Mouse (Mus musculus) myocyte (in vitro differentiated cells): ENCODE measurements around the gene Izumo1. TPM values are rescaled to one million over a fixed set of nuclear protein-coding genes. Genes with fewer than 3 reads are reported as not detected.

ENCODE experiments used
- H3K27me3 ChIP-seq: one replicate; pipeline ENCODE4 v1.6.1; 2011; ENCODE audit not compliant: control insufficient read depth, insufficient read depth, insufficient read length
- H3K36me3 ChIP-seq: one replicate; pipeline ENCODE4 v1.6.1; 2011; ENCODE audit not compliant: control insufficient read depth, insufficient read depth
- H3K4me2 ChIP-seq: one replicate; pipeline ENCODE4 v1.6.1; 2011; ENCODE audit warnings: low read depth, control low read depth
- H3K4me3 ChIP-seq: one replicate; pipeline ENCODE4 v1.5.1; 2011; ENCODE audit warnings: mild to moderate bottlenecking, control low read depth, moderate library complexity
- H3K79me2 ChIP-seq: one replicate; pipeline ENCODE4 v1.6.1; 2011; ENCODE audit not compliant: control insufficient read depth, insufficient read depth
- H3ac ChIP-seq: one replicate; pipeline ENCODE4 v1.6.1; 2011; ENCODE audit not compliant: control insufficient read depth, insufficient read length
- CEBPB ChIP-seq: IDR thresholded peaks from 2 replicates; pipeline ENCODE4 v1.6.1; 2011; ENCODE audit warnings: mild to moderate bottlenecking, moderate library complexity; ENCODE audit not compliant: poor library complexity, insufficient read depth, severe bottlenecking
- E2F4 ChIP-seq: IDR thresholded peaks from one replicate; pipeline ENCODE4 v1.6.1; 2011; ENCODE audit warnings: mild to moderate bottlenecking, control low read depth, moderate library complexity; ENCODE audit not compliant: insufficient read depth
- MAX ChIP-seq: IDR thresholded peaks from one replicate; pipeline ENCODE4 v1.6.1; 2011; ENCODE audit warnings: low read depth, mild to moderate bottlenecking, control low read depth
- MYOD1 ChIP-seq, 3 experiments: IDR thresholded peaks; one replicate each; pipeline ENCODE4 v1.6.1; 2011; ENCODE audit warnings: control low read depth in 2 of 3, low read depth in 2 of 3, mild to moderate bottlenecking in 2 of 3, moderate library complexity in 1 of 3; ENCODE audit not compliant: insufficient read length in 2 of 3, control insufficient read depth in 1 of 3
- MYOG ChIP-seq, 3 experiments: IDR thresholded peaks; one replicate each; pipeline ENCODE4 v1.6.1; 2011; ENCODE audit warnings: control low read depth in 2 of 3, low read depth in 2 of 3, mild to moderate bottlenecking in 2 of 3; ENCODE audit not compliant: insufficient read length in 2 of 3, control insufficient read depth in 1 of 3, insufficient read depth in 1 of 3
- POLR2A ChIP-seq: IDR thresholded peaks from one replicate; pipeline ENCODE4 v1.6.1; 2011; ENCODE audit warnings: low read depth, mild to moderate bottlenecking, control low read depth, moderate library complexity; ENCODE audit not compliant: insufficient read length
- POLR2AphosphoS2 ChIP-seq: IDR thresholded peaks from one replicate; pipeline ENCODE4 v1.6.1; 2011; ENCODE audit warnings: low read depth, control low read depth; ENCODE audit not compliant: insufficient read length
- REST ChIP-seq: IDR thresholded peaks from one replicate; pipeline ENCODE4 v1.6.1; 2011; ENCODE audit warnings: mild to moderate bottlenecking, control low read depth, moderate library complexity; ENCODE audit not compliant: insufficient read depth, insufficient read length
- SRF ChIP-seq: IDR thresholded peaks from one replicate; pipeline ENCODE4 v1.6.1; 2011; ENCODE audit warnings: low read depth; ENCODE audit not compliant: control insufficient read depth, insufficient read length
- TCF12 ChIP-seq: IDR thresholded peaks from one replicate; pipeline ENCODE4 v1.6.1; 2011; ENCODE audit warnings: mild to moderate bottlenecking, control low read depth; ENCODE audit not compliant: poor library complexity, insufficient read depth, severe bottlenecking
- TCF3 ChIP-seq: IDR thresholded peaks from one replicate; pipeline ENCODE4 v1.6.1; 2011; ENCODE audit warnings: low read depth, control low read depth; ENCODE audit not compliant: insufficient read length
- USF1 ChIP-seq: IDR thresholded peaks from one replicate; pipeline ENCODE4 v1.6.1; 2011; ENCODE audit warnings: low read depth, mild to moderate bottlenecking, control low read depth, moderate library complexity
- polyA plus RNA-seq: library from polyadenylated mRNA; unstranded; fragments of >200 nt; fragmentation: generic; extraction: Trizol; gene quantifications from one replicate; pipeline ENCODE4 v1.2.1, GENCODE M21; 2012; ENCODE audit warnings: missing spikeins

Izumo1 gene
- polyA plus RNA-seq, 1 experiment, result not detected

- peak in 1 of 3 experiments; percentile 29 for TF ChIP-seq MYOD1 (IDR thresholded peaks at IDR 0.05; ENCODE audit: control insufficient read depth in 1 of 3, insufficient read length in 2 of 3, low read depth in 2 of 3)
- no peak for TF ChIP-seq POLR2AphosphoS2
- peak in 1 of 3 experiments; percentile 42 for TF ChIP-seq MYOG (IDR thresholded peaks at IDR 0.05; ENCODE audit: control insufficient read depth in 1 of 3, insufficient read depth in 1 of 3, insufficient read length in 2 of 3, low read depth in 2 of 3)
- H3K79me2 ChIP-seq, result no peaks in the 10 kb centered on the region
- no peak overlapping the region for H3ac ChIP-seq
- H3K4me2 ChIP-seq, result peak overlapping the region; percentile 76
- no peaks in the 10 kb centered on the region for H3K27me3 ChIP-seq
- peak overlapping the region; percentile 6 for H3K4me3 ChIP-seq
- H3K36me3 ChIP-seq, result no peaks in the 10 kb centered on the region
Measured at GRCm38 (mm10) chr7:45642083-45642482, 20.5 kb downstream of the Izumo1 start.

GRCm38 (mm10) chr7:45642503-45643255 lies 21.1 kb downstream of the Izumo1 start:
- no peak overlapping the region for H3ac ChIP-seq
- peak overlapping the region; percentile 76 for H3K4me2 ChIP-seq
- H3K27me3 ChIP-seq, result no peaks in the 10 kb centered on the region
- peak overlapping the region; percentile 6 for H3K4me3 ChIP-seq
- no peaks in the 10 kb centered on the region for H3K79me2 ChIP-seq
- no peaks in the 10 kb centered on the region for H3K36me3 ChIP-seq
- TF ChIP-seq MYOD1 (IDR thresholded peaks at IDR 0.05; ENCODE audit: control insufficient read depth in 1 of 3, insufficient read length in 2 of 3, low read depth in 2 of 3) (peak in 2 of 3 experiments; percentile 25 to 63), USF1 (no peak), POLR2AphosphoS2 (no peak), MYOG (IDR thresholded peaks at IDR 0.05; ENCODE audit: control insufficient read depth in 1 of 3, insufficient read depth in 1 of 3, insufficient read length in 2 of 3, low read depth in 2 of 3) (peak in 2 of 3 experiments; percentile 3 to 57), CEBPB (no peak), REST (no peak), MAX (no peak), SRF (no peak), TCF12 (no peak), E2F4 (no peak), TCF3 (no peak), POLR2A (no peak)

DNA sequence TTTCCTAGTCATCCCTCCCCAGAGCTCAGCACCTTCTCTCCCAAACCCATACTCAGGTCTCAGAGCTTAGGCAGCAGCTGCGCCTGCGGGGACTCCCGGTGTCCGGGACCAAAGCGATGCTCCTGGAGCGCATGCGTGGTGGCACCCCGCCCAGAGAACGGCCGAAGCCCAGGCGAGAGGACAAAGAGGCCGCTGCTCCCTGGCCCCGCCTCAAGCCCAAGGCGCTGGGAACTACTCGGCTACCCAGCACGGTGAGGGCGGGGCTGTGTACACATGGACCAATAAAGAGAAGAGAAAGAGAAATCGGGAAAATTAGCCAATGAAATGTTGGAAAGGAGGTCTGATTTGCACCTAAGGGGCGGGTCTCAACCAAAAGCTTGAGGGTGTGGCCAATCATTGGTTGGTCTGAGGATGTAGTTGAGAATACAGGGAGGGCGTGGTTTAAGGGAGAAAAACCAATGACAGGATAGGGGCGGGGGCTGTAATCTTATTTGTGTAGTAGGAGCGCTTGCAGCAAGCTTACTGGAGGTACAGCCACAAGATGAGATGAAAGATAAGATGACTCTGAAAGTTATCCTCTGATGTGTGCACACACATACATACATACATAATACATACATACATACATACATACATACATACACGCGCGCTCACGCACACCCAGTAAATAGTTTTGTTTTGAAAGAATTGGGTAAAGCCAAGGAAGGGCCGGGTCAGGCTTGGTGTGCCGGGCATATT lies 22.0 kb downstream of the Izumo1 start:
- no peak for TF ChIP-seq SRF
- TF ChIP-seq POLR2AphosphoS2, result peak; percentile 29
- TF ChIP-seq MYOD1 (IDR thresholded peaks at IDR 0.05; ENCODE audit: control insufficient read depth in 1 of 3, insufficient read length in 2 of 3, low read depth in 2 of 3), result peak in 1 of 3 experiments; percentile 29
- TF ChIP-seq TCF12, result no peak
- peak; percentile 36 for TF ChIP-seq POLR2A
- TF ChIP-seq MYOG (IDR thresholded peaks at IDR 0.05; ENCODE audit: control insufficient read depth in 1 of 3, insufficient read depth in 1 of 3, insufficient read length in 2 of 3, low read depth in 2 of 3), result peak in 1 of 3 experiments; percentile 69
- TF ChIP-seq TCF3, result no peak
- no peak for TF ChIP-seq CEBPB
- TF ChIP-seq E2F4, result no peak
- no peak for TF ChIP-seq MAX
- no peak for TF ChIP-seq REST
- TF ChIP-seq USF1, result no peak
- Histone ChIP-seq H3K36me3 (no peaks in the 10 kb centered on the region), H3K4me3 (peak overlapping the region; percentile 6), H3K27me3 (no peaks in the 10 kb centered on the region), H3K79me2 (no peaks in the 10 kb centered on the region), H3ac (no peak overlapping the region), H3K4me2 (peak overlapping the region; percentile 76)

DNA sequence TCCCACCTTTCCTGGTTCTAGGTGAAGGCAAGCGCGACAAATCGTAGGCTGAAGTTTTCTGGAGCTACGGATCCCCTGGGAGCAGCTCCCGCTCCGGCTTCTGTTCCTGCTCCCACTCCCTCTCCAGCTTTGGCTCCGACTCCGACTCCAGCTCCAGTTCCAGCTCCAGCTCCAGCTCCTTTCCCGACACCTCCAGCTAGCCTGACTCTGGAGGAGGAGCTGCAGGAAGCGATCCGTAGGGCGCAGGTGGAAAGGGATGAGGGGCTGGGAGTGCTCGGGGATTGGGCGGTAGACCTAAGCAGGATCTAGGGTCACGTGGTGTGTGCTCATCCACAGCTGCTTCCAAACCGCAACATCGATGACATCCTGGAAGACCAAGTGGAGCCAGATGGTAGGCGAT lies 22.6 kb downstream of the Izumo1 start:
- H3K79me2 ChIP-seq, result no peaks in the 10 kb centered on the region
- H3K4me2 ChIP-seq, result no peak overlapping the region
- H3K4me3 ChIP-seq, result no peak overlapping the region
- H3K36me3 ChIP-seq, result no peaks in the 10 kb centered on the region
- no peak overlapping the region for H3ac ChIP-seq
- no peaks in the 10 kb centered on the region for H3K27me3 ChIP-seq
- TF ChIP-seq MYOG (IDR thresholded peaks at IDR 0.05; ENCODE audit: control insufficient read depth in 1 of 3, insufficient read depth in 1 of 3, insufficient read length in 2 of 3, low read depth in 2 of 3) (peak in 1 of 3 experiments; percentile 22), E2F4 (no peak), USF1 (peak; percentile 11)
